Mouse (Mus musculus) myocyte (in vitro differentiated cells): ENCODE measurements around the gene Dhcr24. TPM values are rescaled to one million over a fixed set of nuclear protein-coding genes. Genes with fewer than 3 reads are reported as not detected.

ENCODE experiments used
- H3K27me3 ChIP-seq: one replicate; pipeline ENCODE4 v1.6.1; 2011; ENCODE audit not compliant: control insufficient read depth, insufficient read depth, insufficient read length
- H3K36me3 ChIP-seq: one replicate; pipeline ENCODE4 v1.6.1; 2011; ENCODE audit not compliant: control insufficient read depth, insufficient read depth
- H3K4me2 ChIP-seq: one replicate; pipeline ENCODE4 v1.6.1; 2011; ENCODE audit warnings: low read depth, control low read depth
- H3K4me3 ChIP-seq: one replicate; pipeline ENCODE4 v1.5.1; 2011; ENCODE audit warnings: mild to moderate bottlenecking, control low read depth, moderate library complexity
- H3K79me2 ChIP-seq: one replicate; pipeline ENCODE4 v1.6.1; 2011; ENCODE audit not compliant: control insufficient read depth, insufficient read depth
- H3ac ChIP-seq: one replicate; pipeline ENCODE4 v1.6.1; 2011; ENCODE audit not compliant: control insufficient read depth, insufficient read length
- CEBPB ChIP-seq: IDR thresholded peaks from 2 replicates; pipeline ENCODE4 v1.6.1; 2011; ENCODE audit warnings: mild to moderate bottlenecking, moderate library complexity; ENCODE audit not compliant: poor library complexity, insufficient read depth, severe bottlenecking
- E2F4 ChIP-seq: IDR thresholded peaks from one replicate; pipeline ENCODE4 v1.6.1; 2011; ENCODE audit warnings: mild to moderate bottlenecking, control low read depth, moderate library complexity; ENCODE audit not compliant: insufficient read depth
- MAX ChIP-seq: IDR thresholded peaks from one replicate; pipeline ENCODE4 v1.6.1; 2011; ENCODE audit warnings: low read depth, mild to moderate bottlenecking, control low read depth
- MYOD1 ChIP-seq, 3 experiments: IDR thresholded peaks; one replicate each; pipeline ENCODE4 v1.6.1; 2011; ENCODE audit warnings: control low read depth in 2 of 3, low read depth in 2 of 3, mild to moderate bottlenecking in 2 of 3, moderate library complexity in 1 of 3; ENCODE audit not compliant: insufficient read length in 2 of 3, control insufficient read depth in 1 of 3
- MYOG ChIP-seq, 3 experiments: IDR thresholded peaks; one replicate each; pipeline ENCODE4 v1.6.1; 2011; ENCODE audit warnings: control low read depth in 2 of 3, low read depth in 2 of 3, mild to moderate bottlenecking in 2 of 3; ENCODE audit not compliant: insufficient read length in 2 of 3, control insufficient read depth in 1 of 3, insufficient read depth in 1 of 3
- POLR2A ChIP-seq: IDR thresholded peaks from one replicate; pipeline ENCODE4 v1.6.1; 2011; ENCODE audit warnings: low read depth, mild to moderate bottlenecking, control low read depth, moderate library complexity; ENCODE audit not compliant: insufficient read length
- POLR2AphosphoS2 ChIP-seq: IDR thresholded peaks from one replicate; pipeline ENCODE4 v1.6.1; 2011; ENCODE audit warnings: low read depth, control low read depth; ENCODE audit not compliant: insufficient read length
- REST ChIP-seq: IDR thresholded peaks from one replicate; pipeline ENCODE4 v1.6.1; 2011; ENCODE audit warnings: mild to moderate bottlenecking, control low read depth, moderate library complexity; ENCODE audit not compliant: insufficient read depth, insufficient read length
- SRF ChIP-seq: IDR thresholded peaks from one replicate; pipeline ENCODE4 v1.6.1; 2011; ENCODE audit warnings: low read depth; ENCODE audit not compliant: control insufficient read depth, insufficient read length
- TCF12 ChIP-seq: IDR thresholded peaks from one replicate; pipeline ENCODE4 v1.6.1; 2011; ENCODE audit warnings: mild to moderate bottlenecking, control low read depth; ENCODE audit not compliant: poor library complexity, insufficient read depth, severe bottlenecking
- TCF3 ChIP-seq: IDR thresholded peaks from one replicate; pipeline ENCODE4 v1.6.1; 2011; ENCODE audit warnings: low read depth, control low read depth; ENCODE audit not compliant: insufficient read length
- USF1 ChIP-seq: IDR thresholded peaks from one replicate; pipeline ENCODE4 v1.6.1; 2011; ENCODE audit warnings: low read depth, mild to moderate bottlenecking, control low read depth, moderate library complexity
- polyA plus RNA-seq: library from polyadenylated mRNA; unstranded; fragments of >200 nt; fragmentation: generic; extraction: Trizol; gene quantifications from one replicate; pipeline ENCODE4 v1.2.1, GENCODE M21; 2012; ENCODE audit warnings: missing spikeins

The Dhcr24 gene
- polyA plus RNA-seq, 1 experiment, result 116 TPM

DNA sequence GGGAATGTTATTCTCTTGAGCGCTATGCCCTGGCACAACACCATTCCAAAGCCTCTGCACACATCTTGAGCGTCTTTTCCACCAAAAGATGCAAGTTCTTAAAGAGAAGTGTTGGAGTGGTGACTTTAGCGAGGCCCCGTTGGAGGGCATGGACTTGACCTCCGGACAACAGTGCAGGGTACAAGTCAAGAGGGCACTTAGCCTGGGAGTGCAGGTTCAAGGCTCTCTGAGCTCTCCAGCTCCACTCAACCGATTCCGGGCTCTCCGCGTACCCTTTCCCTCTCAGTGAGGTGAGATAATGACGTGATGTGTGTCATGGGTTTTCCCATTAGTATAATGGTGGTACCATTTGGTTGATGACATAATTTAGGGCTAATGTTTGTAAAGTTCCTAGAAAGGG lies 63.4 kb downstream of the Dhcr24 start:
- no peaks in the 10 kb centered on the region for H3K79me2 ChIP-seq
- H3K27me3 ChIP-seq, result peaks cover 43% of the 10 kb centered on the region
- no peak overlapping the region for H3ac ChIP-seq
- H3K4me2 ChIP-seq, result no peak overlapping the region
- TF ChIP-seq SRF, result no peak
- no peak for TF ChIP-seq REST
- TF ChIP-seq TCF12, result no peak
- no peak for TF ChIP-seq MYOD1 (IDR thresholded peaks at IDR 0.05; ENCODE audit: control insufficient read depth in 1 of 3, insufficient read length in 2 of 3, low read depth in 2 of 3)
- no peak for TF ChIP-seq MAX
- TF ChIP-seq CEBPB, result no peak
- no peak for TF ChIP-seq TCF3
- TF ChIP-seq POLR2AphosphoS2, result no peak
- no peak for TF ChIP-seq POLR2A
- no peak for TF ChIP-seq MYOG (IDR thresholded peaks at IDR 0.05; ENCODE audit: control insufficient read depth in 1 of 3, insufficient read depth in 1 of 3, insufficient read length in 2 of 3, low read depth in 2 of 3)
- no peak for TF ChIP-seq E2F4
- no peak for TF ChIP-seq USF1
- no peak overlapping the region for H3K4me3 ChIP-seq
- H3K36me3 ChIP-seq, result no peaks in the 10 kb centered on the region

DNA sequence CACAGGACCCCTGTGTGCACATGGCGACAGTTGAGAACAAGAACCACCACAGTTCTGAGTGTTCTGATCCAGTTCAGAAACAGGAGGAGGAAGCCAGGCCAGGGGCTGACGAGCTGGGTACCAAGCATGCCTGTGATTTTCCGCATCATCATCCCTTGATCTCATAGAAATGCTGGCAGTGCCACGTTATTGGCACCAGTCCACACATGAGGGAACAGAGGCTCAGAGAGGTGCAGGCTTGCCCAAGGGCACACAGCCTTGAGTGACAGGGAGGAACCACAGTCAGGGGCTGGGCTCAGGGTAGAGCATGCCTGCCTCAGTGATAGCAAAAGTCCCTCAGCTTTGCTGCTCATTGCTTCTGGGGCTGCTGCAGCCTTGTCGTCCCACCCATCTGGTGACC lies 67.0 kb downstream of the Dhcr24 start:
- no peak overlapping the region for H3ac ChIP-seq
- H3K36me3 ChIP-seq, result no peaks in the 10 kb centered on the region
- H3K79me2 ChIP-seq, result no peaks in the 10 kb centered on the region
- no peak overlapping the region for H3K4me3 ChIP-seq
- H3K27me3 ChIP-seq, result peaks cover 28% of the 10 kb centered on the region
- no peak for TF ChIP-seq MYOD1 (IDR thresholded peaks at IDR 0.05; ENCODE audit: control insufficient read depth in 1 of 3, insufficient read length in 2 of 3, low read depth in 2 of 3)
- no peak for TF ChIP-seq MYOG (IDR thresholded peaks at IDR 0.05; ENCODE audit: control insufficient read depth in 1 of 3, insufficient read depth in 1 of 3, insufficient read length in 2 of 3, low read depth in 2 of 3)
- no peak for TF ChIP-seq MAX
- TF ChIP-seq TCF3, result no peak
- TF ChIP-seq POLR2AphosphoS2, result no peak
- no peak for TF ChIP-seq USF1
- no peak for TF ChIP-seq SRF
- TF ChIP-seq TCF12, result no peak
- TF ChIP-seq REST, result no peak
- TF ChIP-seq POLR2A, result no peak
- no peak for TF ChIP-seq CEBPB
- no peak for TF ChIP-seq E2F4
- H3K4me2 ChIP-seq, result no peak overlapping the region

DNA sequence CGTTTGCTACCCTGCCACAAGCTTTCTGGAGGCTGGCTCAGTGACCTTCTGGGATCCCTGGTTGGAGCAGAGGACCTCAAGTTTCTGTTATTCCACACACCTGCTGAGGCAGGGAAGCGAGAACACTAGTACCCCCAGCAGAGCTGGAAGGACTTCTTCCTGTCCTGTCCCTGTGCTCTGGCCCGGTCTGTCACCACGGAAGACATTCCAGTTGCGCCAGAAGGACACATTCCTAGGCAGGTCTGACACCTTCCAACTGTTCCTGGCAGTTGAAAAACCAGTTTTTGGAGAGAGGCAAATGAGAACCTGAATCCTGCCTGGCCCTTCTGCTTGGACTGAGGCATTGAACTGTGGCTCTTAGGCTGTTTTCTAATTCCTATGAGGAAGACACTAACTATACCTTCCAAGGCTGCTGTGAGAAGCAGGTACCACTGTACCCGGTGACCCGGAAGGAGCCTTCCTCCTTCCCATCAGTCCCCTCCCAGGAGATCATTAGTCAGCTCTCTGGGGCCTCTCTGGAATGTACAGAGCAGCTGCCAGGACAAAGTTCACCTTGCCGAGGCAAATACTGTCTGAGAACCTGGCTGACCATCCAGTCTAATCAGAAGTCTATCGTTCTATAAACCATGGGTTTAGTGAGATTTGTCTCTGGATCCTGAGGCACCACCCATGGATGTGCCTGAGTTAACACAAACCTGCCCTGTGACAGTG lies 68.0 kb downstream of the Dhcr24 start:
- Histone ChIP-seq H3ac (no peak overlapping the region), H3K36me3 (no peaks in the 10 kb centered on the region), H3K4me3 (no peak overlapping the region), H3K79me2 (no peaks in the 10 kb centered on the region), H3K27me3 (peaks cover 26% of the 10 kb centered on the region), H3K4me2 (no peak overlapping the region)
- TF ChIP-seq USF1, result no peak
- no peak for TF ChIP-seq MYOD1 (IDR thresholded peaks at IDR 0.05; ENCODE audit: control insufficient read depth in 1 of 3, insufficient read length in 2 of 3, low read depth in 2 of 3)
- TF ChIP-seq TCF12, result no peak
- no peak for TF ChIP-seq CEBPB
- no peak for TF ChIP-seq POLR2AphosphoS2
- TF ChIP-seq MAX, result no peak
- TF ChIP-seq SRF, result no peak
- TF ChIP-seq REST, result no peak
- TF ChIP-seq MYOG (IDR thresholded peaks at IDR 0.05; ENCODE audit: control insufficient read depth in 1 of 3, insufficient read depth in 1 of 3, insufficient read length in 2 of 3, low read depth in 2 of 3), result no peak
- TF ChIP-seq POLR2A, result no peak
- no peak for TF ChIP-seq TCF3
- no peak for TF ChIP-seq E2F4

DNA sequence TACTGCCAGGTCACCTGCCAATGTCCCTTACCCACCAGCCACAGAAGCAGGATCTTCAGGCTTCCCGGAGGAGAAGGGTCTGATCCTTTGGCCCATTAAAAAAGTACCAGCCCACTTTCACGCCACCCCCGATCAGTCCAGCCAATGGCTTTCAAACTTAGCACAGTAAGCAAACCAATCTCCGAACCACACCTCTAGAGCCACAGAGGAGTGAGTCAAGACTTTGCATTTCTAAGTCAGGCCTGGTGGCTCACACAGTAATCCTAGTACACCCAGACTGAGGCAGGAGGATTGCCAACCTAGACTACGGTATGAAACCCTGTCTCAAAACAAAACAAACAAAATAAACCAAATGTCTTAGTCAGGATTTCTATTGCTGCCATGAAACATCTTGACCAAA lies 68.5 kb downstream of the Dhcr24 start:
- Histone ChIP-seq H3ac (no peak overlapping the region), H3K36me3 (no peaks in the 10 kb centered on the region), H3K4me3 (no peak overlapping the region), H3K79me2 (no peaks in the 10 kb centered on the region), H3K27me3 (peaks cover 22% of the 10 kb centered on the region), H3K4me2 (no peak overlapping the region)
- TF ChIP-seq POLR2A (no peak), USF1 (no peak), POLR2AphosphoS2 (no peak), E2F4 (no peak), SRF (no peak), MYOG (IDR thresholded peaks at IDR 0.05; ENCODE audit: control insufficient read depth in 1 of 3, insufficient read depth in 1 of 3, insufficient read length in 2 of 3, low read depth in 2 of 3) (no peak), REST (no peak), MYOD1 (IDR thresholded peaks at IDR 0.05; ENCODE audit: control insufficient read depth in 1 of 3, insufficient read length in 2 of 3, low read depth in 2 of 3) (no peak), MAX (no peak), TCF3 (no peak), TCF12 (no peak), CEBPB (no peak)
